1 mouse cellular context compared by ENCODE assay signal in the genomic region with DNA sequence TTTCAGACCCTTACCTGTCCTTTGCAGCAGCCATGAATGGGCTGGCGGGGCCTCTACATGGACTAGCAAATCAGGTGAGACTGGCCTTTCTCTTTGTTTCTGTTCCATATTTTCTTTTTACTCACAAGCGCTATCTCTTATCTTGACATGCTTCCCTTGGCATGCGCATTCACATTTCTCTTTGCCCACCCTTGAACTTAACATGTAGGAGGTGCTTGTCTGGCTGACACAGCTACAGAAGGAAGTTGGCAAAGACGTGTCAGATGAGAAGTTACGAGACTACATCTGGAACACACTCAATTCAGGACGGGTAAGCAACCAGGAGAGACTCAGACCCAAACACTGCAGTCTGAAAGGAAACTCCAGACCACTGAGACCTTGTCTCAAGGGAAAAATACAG.
A peak's percentile ranks its signal among the peaks of the same experiment; 100 is the strongest.
TF ChIP-seq lines count a peak whose summit lies in the region.

No protein-coding gene starts in this region.

TF ChIP-seq in MEL, 35 proteins besides CTCF, POLR2A, EP300 and RAD21 (continued from another document):
- peak; percentile 36; the same call in 1 of the 2 replicates for TF ChIP-seq NRF1 (IDR thresholded peaks at IDR 0.05; ENCODE audit: insufficient read depth, low read depth, low read length, poor library complexity, severe bottlenecking)
- TF ChIP-seq USF1 (IDR thresholded peaks at IDR 0.05; ENCODE audit: low read depth, low read length): no peak
- no peak for TF ChIP-seq POLR2AphosphoS5 (IDR thresholded peaks at IDR 0.05; ENCODE audit: borderline replicate concordance, low read depth, low read length)
- no peak for TF ChIP-seq SMC3 (IDR thresholded peaks at IDR 0.05; ENCODE audit: low read depth, low read length)
- no peak for TF ChIP-seq E2F4 (IDR thresholded peaks at IDR 0.05; ENCODE audit: borderline replicate concordance, low read depth, low read length)
- TF ChIP-seq MEF2A (IDR thresholded peaks at IDR 0.05; ENCODE audit: extremely low read depth, insufficient replicate concordance, low read depth, low read length, poor library complexity, severe bottlenecking): no peak
- TF ChIP-seq TCF12 (IDR thresholded peaks at IDR 0.05; ENCODE audit: low read depth, low read length): no peak
- TF ChIP-seq ZC3H11A (IDR thresholded peaks at IDR 0.05; ENCODE audit: low read depth, low read length): no peak
- 0 out of 2 replicates have a peak, but pooled peaks have one; percentile 34 for TF ChIP-seq MXI1 (IDR thresholded peaks at IDR 0.05; ENCODE audit: low read depth, low read length)
- TF ChIP-seq ETS1 (IDR thresholded peaks at IDR 0.05; ENCODE audit: low read depth, low read length): no peak
- TF ChIP-seq MYB (IDR thresholded peaks at IDR 0.05; ENCODE audit: low read depth, low read length): no peak
TF ChIP-seq in MEL: peak in this region for 3.
